Mouse (Mus musculus): ENCODE measurements around the gene Rps6ka5. TPM values are rescaled to one million over a fixed set of nuclear protein-coding genes. Genes with fewer than 3 reads are reported as not detected.
A peak's percentile ranks its signal among the peaks of the same experiment; 100 is the strongest.

The Rps6ka5 gene
- polyA plus RNA-seq, 1 experiment from 2014 or later: 4.8 TPM

DNA sequence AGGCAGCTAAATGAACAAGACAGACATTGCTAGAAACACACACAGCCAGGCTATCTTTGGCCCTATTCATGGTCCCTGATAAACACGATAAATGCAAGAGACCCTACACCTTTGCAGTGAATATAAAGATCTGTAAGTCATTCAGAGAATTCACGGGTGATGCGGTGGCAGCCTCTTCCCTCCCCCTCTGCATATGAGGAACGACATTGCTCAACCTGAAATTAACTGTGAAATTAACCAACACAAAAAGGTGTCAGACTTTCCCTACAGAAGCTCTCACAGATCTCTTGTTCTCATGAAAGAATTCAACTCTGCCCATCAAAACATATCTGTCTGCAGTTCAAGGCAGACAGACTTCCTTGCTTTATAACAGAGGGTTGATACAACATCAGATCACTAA lies 9.8 kb downstream of the Rps6ka5 start:
- DNase-seq (ENCODE audit: low spot score) (no peak), ATAC-seq (ENCODE audit: low read depth) (no peak)
- Histone ChIP-seq H3K9me3 (ENCODE audit: control insufficient read depth, low read length) (no peaks in the 10 kb centered on the region), H3K27ac (replicated peaks; ENCODE audit: low read depth, low read length) (no peak overlapping the region), H3K9ac (ENCODE audit: low read depth, low read length) (no peak overlapping the region), H3K4me2 (ENCODE audit: low read depth, low read length) (no peak overlapping the region), H3K36me3 (ENCODE audit: control insufficient read depth, insufficient read depth, low read length) (no peaks in the 10 kb centered on the region), H3K4me3 (ENCODE audit: low read depth, low read length) (no peak overlapping the region), H3K4me1 (ENCODE audit: control insufficient read depth, insufficient read depth, low read length) (peaks cover 4% of the 10 kb centered on the region; the same call in 1 of the 2 replicates), H3K27me3 (replicated peaks; ENCODE audit: control insufficient read depth, insufficient read depth, low read length) (no peaks in the 10 kb centered on the region)
- 68% methylated on average over 4 of the region's 4 CpGs for WGBS

DNA sequence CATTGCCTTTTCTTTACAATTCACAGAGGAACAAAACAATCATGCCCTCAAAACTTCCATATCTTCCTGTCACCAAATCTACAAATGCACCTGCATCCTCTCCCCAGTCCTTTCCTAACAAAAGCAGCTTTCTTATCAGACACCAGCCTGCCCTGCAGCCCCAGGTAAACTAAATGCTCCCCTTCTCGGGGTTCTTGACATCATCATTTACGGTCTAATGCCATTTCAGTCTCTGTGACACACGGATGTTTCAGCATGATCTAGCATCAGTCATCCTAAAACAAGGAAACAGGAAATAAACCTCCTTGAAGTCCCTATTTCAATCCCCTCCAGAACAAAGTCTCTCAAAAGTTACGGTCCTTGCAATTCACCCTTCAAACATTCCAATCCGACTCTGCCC lies 15.0 kb downstream of the Rps6ka5 start:
- H3K27ac ChIP-seq (replicated peaks; ENCODE audit: low read depth, low read length): no peak overlapping the region; the same call in 1 of the 2 replicates
- no peaks in the 10 kb centered on the region for H3K9me3 ChIP-seq (ENCODE audit: control insufficient read depth, low read length)
- ATAC-seq (ENCODE audit: low read depth) (no peak), DNase-seq (ENCODE audit: low spot score) (no peak)
- H3K4me3 ChIP-seq (ENCODE audit: low read depth, low read length): no peak overlapping the region
- H3K4me1 ChIP-seq (ENCODE audit: control insufficient read depth, insufficient read depth, low read length): peaks cover 5% of the 10 kb centered on the region
- H3K4me2 ChIP-seq (ENCODE audit: low read depth, low read length): no peak overlapping the region
- no peaks in the 10 kb centered on the region for H3K27me3 ChIP-seq (replicated peaks; ENCODE audit: control insufficient read depth, insufficient read depth, low read length)
- H3K36me3 ChIP-seq (ENCODE audit: control insufficient read depth, insufficient read depth, low read length): no peaks in the 10 kb centered on the region
- 71% methylated on average over 5 of the region's 5 CpGs for WGBS
- H3K9ac ChIP-seq (ENCODE audit: low read depth, low read length): no peak overlapping the region

GRCm38 (mm10) chr12:100711116-100711691 lies 15.6 kb downstream of the Rps6ka5 start:
- Histone ChIP-seq H3K9me3 (ENCODE audit: control insufficient read depth, low read length) (no peaks in the 10 kb centered on the region), H3K27me3 (replicated peaks; ENCODE audit: control insufficient read depth, insufficient read depth, low read length) (no peaks in the 10 kb centered on the region), H3K27ac (replicated peaks; ENCODE audit: low read depth, low read length) (no peak overlapping the region), H3K36me3 (ENCODE audit: control insufficient read depth, insufficient read depth, low read length) (no peaks in the 10 kb centered on the region), H3K4me1 (ENCODE audit: control insufficient read depth, insufficient read depth, low read length) (peaks cover 5% of the 10 kb centered on the region), H3K9ac (ENCODE audit: low read depth, low read length) (no peak overlapping the region), H3K4me2 (ENCODE audit: low read depth, low read length) (no peak overlapping the region), H3K4me3 (ENCODE audit: low read depth, low read length) (no peak overlapping the region)
- ATAC-seq (ENCODE audit: low read depth) (no peak), DNase-seq (ENCODE audit: low spot score) (peak; percentile 52)
- WGBS: 47% methylated on average over 10 of the region's 10 CpGs

DNA sequence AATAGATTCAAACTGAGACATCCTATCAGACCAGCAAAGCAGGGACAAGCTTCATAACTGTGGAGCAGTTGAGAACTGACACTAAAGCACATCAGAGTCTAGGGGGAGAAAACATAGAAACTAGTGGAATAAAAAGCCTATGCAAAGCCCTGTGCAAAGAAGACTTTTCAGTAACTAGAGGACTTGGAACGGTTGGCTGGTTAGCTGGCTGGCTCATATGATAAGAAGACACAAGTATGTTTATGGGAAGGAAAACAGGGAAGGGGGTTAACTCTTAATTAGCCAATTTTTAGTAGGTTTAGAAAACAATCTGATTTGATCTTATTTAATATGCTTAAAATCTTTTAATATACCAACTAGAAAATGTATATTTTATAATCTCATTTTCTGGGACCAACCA lies 16.4 kb downstream of the Rps6ka5 start:
- Histone ChIP-seq H3K4me3 (ENCODE audit: low read depth, low read length) (no peak overlapping the region), H3K4me2 (ENCODE audit: low read depth, low read length) (no peak overlapping the region), H3K9ac (ENCODE audit: low read depth, low read length) (no peak overlapping the region), H3K27ac (replicated peaks; ENCODE audit: low read depth, low read length) (no peak overlapping the region), H3K4me1 (ENCODE audit: control insufficient read depth, insufficient read depth, low read length) (peaks cover 5% of the 10 kb centered on the region), H3K9me3 (ENCODE audit: control insufficient read depth, low read length) (no peaks in the 10 kb centered on the region), H3K27me3 (replicated peaks; ENCODE audit: control insufficient read depth, insufficient read depth, low read length) (no peaks in the 10 kb centered on the region), H3K36me3 (ENCODE audit: control insufficient read depth, insufficient read depth, low read length) (no peaks in the 10 kb centered on the region)
- no peak for DNase-seq (ENCODE audit: low spot score)
- WGBS: 45% methylated on average over 1 of the region's 1 CpGs
- no peak for ATAC-seq (ENCODE audit: low read depth)

GRCm38 (mm10) chr12:100707312-100707711 lies 19.5 kb downstream of the Rps6ka5 start:
- DNase-seq (ENCODE audit: low spot score) (no peak), ATAC-seq (ENCODE audit: low read depth) (no peak)
- H3K36me3 ChIP-seq (ENCODE audit: control insufficient read depth, insufficient read depth, low read length): no peaks in the 10 kb centered on the region
- H3K4me2 ChIP-seq (ENCODE audit: low read depth, low read length): no peak overlapping the region
- H3K4me1 ChIP-seq (ENCODE audit: control insufficient read depth, insufficient read depth, low read length): peaks cover 5% of the 10 kb centered on the region
- no peaks in the 10 kb centered on the region for H3K9me3 ChIP-seq (ENCODE audit: control insufficient read depth, low read length)
- no peaks in the 10 kb centered on the region for H3K27me3 ChIP-seq (replicated peaks; ENCODE audit: control insufficient read depth, insufficient read depth, low read length)
- 90% methylated on average over 2 of the region's 2 CpGs for WGBS
- no peak overlapping the region for H3K4me3 ChIP-seq (ENCODE audit: low read depth, low read length)
- no peak overlapping the region for H3K9ac ChIP-seq (ENCODE audit: low read depth, low read length)
- no peak overlapping the region for H3K27ac ChIP-seq (replicated peaks; ENCODE audit: low read depth, low read length)

GRCm38 (mm10) chr12:100705057-100705722 lies 21.6 kb downstream of the Rps6ka5 start:
- DNase-seq (ENCODE audit: low spot score): no peak
- ATAC-seq (ENCODE audit: low read depth): no peak
- H3K9me3 ChIP-seq (ENCODE audit: control insufficient read depth, low read length): no peaks in the 10 kb centered on the region
- WGBS: 80% methylated on average over 5 of the region's 5 CpGs
- H3K27ac ChIP-seq (replicated peaks; ENCODE audit: low read depth, low read length): no peak overlapping the region
- no peaks in the 10 kb centered on the region for H3K27me3 ChIP-seq (replicated peaks; ENCODE audit: control insufficient read depth, insufficient read depth, low read length)
- no peaks in the 10 kb centered on the region for H3K36me3 ChIP-seq (ENCODE audit: control insufficient read depth, insufficient read depth, low read length)
- H3K9ac ChIP-seq (ENCODE audit: low read depth, low read length): no peak overlapping the region
- no peak overlapping the region for H3K4me3 ChIP-seq (ENCODE audit: low read depth, low read length)
- H3K4me1 ChIP-seq (ENCODE audit: control insufficient read depth, insufficient read depth, low read length): no peaks in the 10 kb centered on the region
- no peak overlapping the region for H3K4me2 ChIP-seq (ENCODE audit: low read depth, low read length)

DNA sequence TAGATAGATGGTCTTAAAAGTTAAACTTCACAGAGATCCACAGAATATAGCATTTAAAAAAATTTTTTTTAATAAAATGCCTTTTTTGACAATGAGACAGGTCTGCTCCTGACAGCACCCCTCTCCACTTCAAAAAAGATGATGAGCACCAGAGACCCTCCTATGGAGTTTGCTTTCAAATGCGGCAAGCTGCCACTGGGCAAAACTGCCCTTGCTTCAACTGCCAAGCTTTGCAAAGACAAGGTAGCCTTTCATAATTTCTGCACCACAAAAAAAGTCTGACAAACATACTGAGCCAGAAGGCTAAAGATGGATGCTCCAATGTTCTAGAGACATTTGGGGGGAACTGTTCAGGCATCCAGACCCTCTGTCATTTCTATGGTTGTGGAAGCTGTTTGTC lies 28.8 kb downstream of the Rps6ka5 start:
- Histone ChIP-seq H3K9ac (ENCODE audit: low read depth, low read length) (no peak overlapping the region), H3K4me2 (ENCODE audit: low read depth, low read length) (no peak overlapping the region), H3K4me1 (ENCODE audit: control insufficient read depth, insufficient read depth, low read length) (no peaks in the 10 kb centered on the region), H3K4me3 (ENCODE audit: low read depth, low read length) (no peak overlapping the region), H3K36me3 (ENCODE audit: control insufficient read depth, insufficient read depth, low read length) (no peaks in the 10 kb centered on the region), H3K27me3 (replicated peaks; ENCODE audit: control insufficient read depth, insufficient read depth, low read length) (no peaks in the 10 kb centered on the region), H3K9me3 (ENCODE audit: control insufficient read depth, low read length) (no peaks in the 10 kb centered on the region), H3K27ac (replicated peaks; ENCODE audit: low read depth, low read length) (no peak overlapping the region)
- no peak for ATAC-seq (ENCODE audit: low read depth)
- WGBS: 84% methylated on average over 1 of the region's 1 CpGs
- no peak for DNase-seq (ENCODE audit: low spot score)

GRCm38 (mm10) chr12:100696621-100697020 lies 30.2 kb downstream of the Rps6ka5 start:
- no peak for ATAC-seq (ENCODE audit: low read depth)

DNA sequence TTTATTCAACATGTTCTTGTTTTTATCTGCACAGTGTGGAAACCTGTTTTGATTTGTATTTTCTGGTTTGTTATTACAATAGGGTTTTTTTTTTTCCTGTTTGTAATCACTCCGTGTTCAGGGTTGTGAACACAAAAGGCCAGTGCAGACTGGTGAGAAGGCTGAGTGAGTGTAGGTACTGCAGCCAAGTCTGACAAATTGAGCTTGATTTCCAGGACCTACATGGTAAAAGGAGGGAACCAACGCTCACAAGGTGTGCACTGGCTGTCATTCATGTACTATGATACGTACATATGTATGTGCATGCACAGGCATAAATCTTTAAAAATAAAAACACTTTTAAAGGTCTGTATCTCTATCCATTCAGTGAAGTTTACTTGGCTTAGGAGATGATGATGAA lies 31.5 kb downstream of the Rps6ka5 start:
- no peaks in the 10 kb centered on the region for H3K9me3 ChIP-seq (ENCODE audit: control insufficient read depth, low read length)
- H3K36me3 ChIP-seq (ENCODE audit: control insufficient read depth, insufficient read depth, low read length): no peaks in the 10 kb centered on the region
- H3K4me1 ChIP-seq (ENCODE audit: control insufficient read depth, insufficient read depth, low read length): no peaks in the 10 kb centered on the region
- 84% methylated on average over 3 of the region's 3 CpGs for WGBS
- DNase-seq (ENCODE audit: low spot score) (no peak), ATAC-seq (ENCODE audit: low read depth) (no peak)
- H3K9ac ChIP-seq (ENCODE audit: low read depth, low read length): no peak overlapping the region
- no peak overlapping the region for H3K4me3 ChIP-seq (ENCODE audit: low read depth, low read length)
- no peak overlapping the region for H3K4me2 ChIP-seq (ENCODE audit: low read depth, low read length)
- no peak overlapping the region for H3K27ac ChIP-seq (replicated peaks; ENCODE audit: low read depth, low read length)
- H3K27me3 ChIP-seq (replicated peaks; ENCODE audit: control insufficient read depth, insufficient read depth, low read length): no peaks in the 10 kb centered on the region

More at GRCm38 (mm10) chr12:100696621-100697020, 30.2 kb downstream of the Rps6ka5 start:
- H3K9me3 ChIP-seq (ENCODE audit: control insufficient read depth, low read length): no peaks in the 10 kb centered on the region
- no peak overlapping the region for H3K4me3 ChIP-seq (ENCODE audit: low read depth, low read length)
- no peak overlapping the region for H3K4me2 ChIP-seq (ENCODE audit: low read depth, low read length)
- peak; percentile 42 for DNase-seq (ENCODE audit: low spot score)
- H3K4me1 ChIP-seq (ENCODE audit: control insufficient read depth, insufficient read depth, low read length): no peaks in the 10 kb centered on the region
- 41% methylated on average over 4 of the region's 4 CpGs for WGBS
- H3K27me3 ChIP-seq (replicated peaks; ENCODE audit: control insufficient read depth, insufficient read depth, low read length): no peaks in the 10 kb centered on the region
- H3K36me3 ChIP-seq (ENCODE audit: control insufficient read depth, insufficient read depth, low read length): no peaks in the 10 kb centered on the region
- no peak overlapping the region for H3K27ac ChIP-seq (replicated peaks; ENCODE audit: low read depth, low read length)
- H3K9ac ChIP-seq (ENCODE audit: low read depth, low read length): no peak overlapping the region

Data from embryonic facial prominence, embryonic 14.5 days (tissue).